Mouse (Mus musculus): ENCODE results near the gene Gm8297.
"Not testable (repeated sequence)": the region's sequence is repeated elsewhere in the genome, so short reads cannot be mapped to it uniquely, and the experiment has no call there.

Gene Gm8297

DNA sequence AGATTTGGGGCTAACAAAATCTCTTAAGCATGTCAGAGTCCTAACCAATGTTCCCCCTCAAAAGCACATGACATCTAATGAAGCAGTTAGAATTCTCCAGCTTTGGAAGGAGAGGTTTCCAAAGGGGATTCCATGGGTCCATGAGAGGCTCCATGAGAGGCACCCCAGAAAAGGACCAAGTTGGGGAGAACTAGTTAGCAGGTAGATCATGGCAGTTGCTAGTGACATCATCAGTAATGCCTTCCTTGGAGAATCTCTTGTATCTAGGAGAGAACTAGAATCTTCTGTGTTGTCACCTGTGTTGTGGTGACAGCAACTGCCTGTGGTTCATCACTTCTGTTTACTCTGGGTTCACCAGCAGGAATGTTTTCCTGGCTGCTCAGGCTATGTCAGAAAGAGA lies at the start of gene Gm8297:
TSS of gene Gm8297 (plus strand) at position 301 of the 400 bp plus-strand sequence.
- not testable (repeated sequence) for DNase-seq (ENCODE audit: low spot score in 2 of 2)

DNA sequence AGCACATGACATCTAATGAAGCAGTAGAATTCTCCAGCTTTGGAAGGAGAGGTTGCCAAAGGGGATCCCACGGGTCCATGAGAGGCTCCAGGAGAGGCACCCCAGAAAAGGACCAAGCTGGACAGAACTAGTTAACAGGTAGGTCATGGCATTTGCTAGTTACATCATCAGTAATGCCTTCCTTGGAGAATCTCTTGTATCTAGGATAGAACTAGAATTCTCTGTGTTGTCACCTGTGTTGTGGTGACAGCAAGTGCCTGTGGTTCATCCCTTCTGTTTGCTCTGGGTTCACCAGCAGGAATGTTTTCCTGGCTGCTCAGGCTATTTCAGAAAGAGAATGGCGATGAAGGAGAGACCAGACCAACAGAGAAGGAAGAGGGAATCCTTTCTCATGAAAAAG lies 31.9 kb downstream of the Gm8297 start, which contains the start of gene Gm3298:
TSS of gene Gm3298 (plus strand) at position 301 of the 400 bp plus-strand sequence.
- DNase-seq (ENCODE audit: low spot score in 2 of 2) = not testable (repeated sequence)
